Mouse (Mus musculus) testis, adult 10 weeks (tissue): ENCODE results near the gene N4bp2. TPM values are rescaled to one million over a fixed set of nuclear protein-coding genes. Genes with fewer than 3 reads are reported as not detected.

Source experiments
- polyA plus RNA-seq: library from polyadenylated mRNA; stranded (reverse); fragments of 350-450 nt; fragmentation: Illumina TruSeq; extraction: RNeasy Lipid Tissue Mini Kit (QIAGEN cat#74804); gene quantifications from one replicate; pipeline ENCODE4 v1.2.3, GENCODE M21; 2014; ENCODE audit warnings: low read depth, low replicate concordance

Gene N4bp2
- polyA plus RNA-seq = 48.6 TPM

GRCm38 (mm10) chr5:65763088-65763915, at the start of gene N4bp2:
N4bp2 (plus strand) TSS chr5:65763521.

DNA sequence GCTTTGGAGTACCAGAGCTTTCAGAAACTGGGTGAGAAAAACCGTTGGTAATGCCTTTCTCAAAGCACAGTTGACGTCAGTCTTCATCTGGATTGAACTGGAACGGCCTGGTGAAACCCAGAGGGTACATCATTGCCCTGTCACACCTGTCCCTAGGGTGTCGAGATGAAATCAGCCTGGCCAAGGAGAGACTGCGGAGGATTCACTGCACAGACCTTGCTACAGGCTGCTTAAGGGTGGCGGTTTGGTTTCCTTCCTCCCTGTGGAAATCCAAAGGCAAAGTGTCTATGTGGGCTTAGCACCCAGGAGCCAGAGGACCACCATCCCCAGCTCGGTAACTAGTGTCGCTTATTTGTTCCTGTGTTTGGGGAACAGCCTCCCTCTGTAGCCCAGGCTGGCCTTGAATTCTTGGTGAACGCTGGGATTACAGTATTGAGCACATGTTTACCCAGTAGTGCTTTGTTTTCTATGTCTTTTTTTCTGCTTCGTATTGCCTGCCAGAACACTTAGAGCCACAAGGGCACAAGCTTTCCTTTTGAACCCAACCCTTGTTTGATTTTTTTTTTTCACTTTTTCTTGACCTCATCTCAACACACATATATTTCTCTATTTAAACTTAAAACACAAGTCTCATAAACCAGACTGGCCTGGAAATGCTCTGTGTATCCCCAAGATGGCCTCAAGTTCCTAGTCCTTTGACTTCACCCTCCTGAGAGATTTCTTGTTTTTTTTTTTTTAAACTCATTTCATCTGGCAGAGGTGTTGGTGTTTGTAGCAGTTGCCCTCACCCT, 98.0 kb downstream of the N4bp2 start, which contains the start of gene Rhoh:
Gene Rhoh (plus strand): TSS at position 60 of the 791 bp plus-strand sequence.

Other genes with a start within 250 kb of the N4bp2 start
- 123 TPM for gene Smim14, start 226.3 kb upstream of the N4bp2 start, polyA plus RNA-seq
- gene Ube2k, start 226.3 kb upstream of the N4bp2 start, polyA plus RNA-seq = 349 TPM
- 83.1 TPM for gene Pds5a, start 65.2 kb upstream of the N4bp2 start, polyA plus RNA-seq
- gene Rhoh, start 97.7 kb downstream of the N4bp2 start, polyA plus RNA-seq = 0.60 TPM
- gene Chrna9, start 171.4 kb downstream of the N4bp2 start, polyA plus RNA-seq = 3.6 TPM
- gene 9130230L23Rik, start 240.8 kb downstream of the N4bp2 start, polyA plus RNA-seq = 0.53 TPM